Mouse (Mus musculus): ENCODE results near the gene Olfr1425.
"Not testable (repeated sequence)": the region's sequence is repeated elsewhere in the genome, so short reads cannot be mapped to it uniquely, and the experiment has no call there.

The Olfr1425 gene

DNA sequence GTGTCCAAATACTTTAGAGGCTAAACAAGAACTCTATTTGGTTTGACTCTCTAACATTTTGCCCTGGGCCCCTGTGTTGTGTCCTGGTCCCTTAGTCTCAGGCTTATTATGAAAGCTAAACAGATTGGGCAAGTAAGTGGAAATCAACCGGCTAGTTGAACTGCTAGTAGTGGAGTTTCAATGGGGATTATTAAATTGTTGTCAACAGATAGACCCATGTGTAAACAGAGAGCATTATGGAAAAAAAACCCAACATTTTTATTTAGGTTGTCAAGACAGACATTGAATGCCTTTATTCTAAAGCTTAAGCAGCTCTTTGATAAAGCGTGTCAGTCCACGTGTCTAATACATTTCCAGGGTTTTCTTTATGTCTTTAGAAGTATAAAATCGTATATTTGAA lies at the start of gene Olfr1425:
Olfr1425 (minus strand) TSS at position 101 of the 400 bp plus-strand sequence.
- not testable (repeated sequence) for TF ChIP-seq GATA4 (IDR thresholded peaks at IDR 0.05; ENCODE audit: insufficient replicate concordance, low read length)

DNA sequence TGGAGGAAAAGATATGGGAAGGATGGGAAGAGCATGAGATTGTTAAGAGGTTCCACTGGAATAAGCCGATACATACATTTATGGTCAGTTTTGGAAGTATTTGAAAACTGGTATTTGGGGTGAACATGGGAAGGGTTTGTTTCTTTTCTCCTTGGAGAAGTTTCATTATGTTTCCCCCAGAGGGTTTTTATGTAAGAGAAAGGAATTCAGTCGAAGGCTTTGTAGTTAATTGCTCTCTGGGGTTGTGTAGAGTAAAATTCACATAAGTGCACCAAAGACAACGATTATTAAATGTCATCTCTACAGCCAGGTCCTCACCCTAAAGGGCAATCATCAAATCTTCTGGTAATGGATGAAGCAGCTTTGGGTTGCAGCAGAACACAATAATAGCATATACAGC lies 45.6 kb upstream of the Olfr1425 start, which contains the start of gene Olfr76:
Olfr76 (minus strand) TSS at position 101 of the 400 bp plus-strand sequence.
- no peak for TF ChIP-seq GATA4 (IDR thresholded peaks at IDR 0.05; ENCODE audit: insufficient replicate concordance, low read length)

DNA sequence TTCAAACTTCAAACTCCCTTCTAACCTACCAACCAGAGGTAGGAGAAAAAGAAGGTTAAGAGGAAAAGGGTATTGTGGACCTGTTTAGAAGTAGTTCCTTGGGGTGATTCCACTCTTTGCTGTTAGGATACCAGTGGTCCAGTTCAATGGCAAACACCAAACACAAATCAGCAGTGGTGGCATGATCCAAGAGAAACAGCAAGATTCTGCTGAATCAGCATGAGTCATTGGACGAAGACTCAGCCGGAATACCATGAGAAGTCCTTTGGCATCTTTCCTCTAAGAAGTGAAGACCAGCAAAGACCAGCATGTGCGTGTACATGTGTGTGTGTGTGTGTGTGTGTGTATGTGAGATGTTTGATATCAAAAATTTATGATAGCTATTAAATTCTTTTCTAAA lies 38.9 kb upstream of the Olfr1425 start:
- TF ChIP-seq GATA4 (IDR thresholded peaks at IDR 0.05; ENCODE audit: insufficient replicate concordance, low read length), result no peak

DNA sequence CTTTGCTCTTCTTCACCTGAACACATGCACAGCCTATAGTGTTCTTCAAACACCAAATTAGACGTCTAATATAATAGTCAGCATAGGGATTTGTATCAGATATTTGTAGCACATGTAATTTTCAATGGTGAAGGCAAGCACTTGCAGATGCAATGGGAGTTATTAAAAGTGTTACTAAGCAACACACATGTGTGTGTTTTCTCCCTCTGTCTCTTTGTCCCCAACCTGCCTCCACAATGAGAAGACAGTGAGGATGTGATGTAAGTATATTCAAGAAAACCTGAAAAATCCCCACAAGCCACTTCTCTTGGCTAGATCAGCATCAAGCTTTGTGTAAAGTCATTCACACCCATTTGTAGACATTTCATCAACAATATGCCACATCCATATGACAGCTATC lies 38.3 kb upstream of the Olfr1425 start, which contains the start of gene Olfr1428:
Olfr1428 (minus strand) TSS at position 101 of the 400 bp plus-strand sequence.
- TF ChIP-seq GATA4 (IDR thresholded peaks at IDR 0.05; ENCODE audit: insufficient replicate concordance, low read length), result no peak

DNA sequence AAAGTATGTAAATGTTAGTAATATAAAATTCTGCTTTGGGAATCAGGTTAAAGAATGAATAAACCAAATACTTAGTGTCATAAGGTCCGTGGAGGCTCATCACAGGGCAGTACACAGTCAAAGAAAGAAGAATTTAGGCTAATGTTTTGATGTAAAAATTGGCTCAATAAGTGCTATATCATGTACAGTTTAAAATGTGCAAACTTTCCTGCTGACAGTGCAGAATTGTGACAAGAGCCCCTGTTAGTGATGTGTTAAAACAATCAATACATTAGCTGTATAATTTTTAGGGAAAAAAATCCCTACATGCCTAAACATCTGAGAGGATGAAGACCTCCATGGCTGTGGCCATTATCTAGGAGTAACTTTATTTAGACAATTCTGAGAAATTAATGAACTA lies 36.3 kb upstream of the Olfr1425 start:
- no peak for TF ChIP-seq GATA4 (IDR thresholded peaks at IDR 0.05; ENCODE audit: insufficient replicate concordance, low read length)

DNA sequence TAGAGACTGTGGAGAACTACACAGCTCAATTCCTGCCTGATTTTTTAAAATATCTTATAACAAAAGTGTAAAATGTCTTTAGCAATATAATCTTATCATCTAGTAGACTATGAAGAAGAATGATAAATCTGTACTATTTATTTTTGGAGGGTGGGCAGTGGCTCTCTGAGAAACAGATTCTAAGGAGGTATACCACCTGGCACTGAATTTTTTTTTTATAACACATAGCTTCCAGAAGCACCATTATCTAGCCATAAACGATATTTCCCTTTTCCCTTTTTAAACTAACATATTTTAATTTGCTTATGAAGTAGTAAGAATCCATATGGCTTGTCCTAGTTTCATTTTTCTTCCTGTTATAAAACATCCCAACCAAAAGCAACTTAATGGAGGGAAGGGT lies 27.0 kb upstream of the Olfr1425 start:
- TF ChIP-seq GATA4 (IDR thresholded peaks at IDR 0.05; ENCODE audit: insufficient replicate concordance, low read length), result no peak

DNA sequence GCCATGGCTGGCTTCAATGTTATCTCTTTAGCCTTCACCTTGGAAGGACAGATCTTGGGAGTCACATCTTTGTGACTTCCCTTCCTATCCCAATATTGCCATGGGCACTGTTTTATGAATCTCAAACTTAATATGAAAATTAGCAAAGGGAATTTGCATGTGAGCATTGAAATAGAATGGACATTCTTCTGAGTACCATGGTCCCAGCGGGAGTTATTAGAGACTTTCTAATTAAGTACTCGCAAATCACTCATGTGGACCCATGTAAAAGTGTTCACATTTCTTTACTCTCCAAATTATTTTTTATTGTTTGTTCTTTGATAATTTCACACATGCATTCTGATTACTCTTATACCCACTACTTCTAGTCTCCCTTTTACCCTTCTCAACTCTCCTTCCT lies 25.7 kb upstream of the Olfr1425 start, which contains the start of gene Olfr1427:
Olfr1427 (minus strand) TSS at position 101 of the 400 bp plus-strand sequence.
- no peak for TF ChIP-seq GATA4 (IDR thresholded peaks at IDR 0.05; ENCODE audit: insufficient replicate concordance, low read length)

DNA sequence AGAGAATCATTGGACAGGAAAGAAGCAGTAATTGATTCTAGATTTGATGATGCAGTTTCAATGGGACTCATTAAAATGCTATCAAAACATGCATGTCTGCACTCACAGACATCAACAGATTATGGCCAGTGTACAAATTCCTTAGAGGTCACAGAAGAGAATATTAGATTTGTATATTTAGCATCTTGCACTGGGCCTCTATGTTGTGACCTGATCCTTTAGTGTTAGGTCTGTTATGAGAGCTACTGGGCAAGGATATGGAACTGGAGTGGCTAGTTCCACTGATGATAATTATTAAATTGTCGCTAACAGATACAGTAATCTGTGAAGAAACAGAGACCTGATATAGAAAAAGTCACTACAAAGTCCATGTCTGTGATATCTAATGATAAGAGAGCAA lies 14.4 kb upstream of the Olfr1425 start, which contains the start of gene Olfr1426:
Olfr1426 (minus strand) TSS at position 101 of the 400 bp plus-strand sequence.
- no peak for TF ChIP-seq GATA4 (IDR thresholded peaks at IDR 0.05; ENCODE audit: insufficient replicate concordance, low read length)

DNA sequence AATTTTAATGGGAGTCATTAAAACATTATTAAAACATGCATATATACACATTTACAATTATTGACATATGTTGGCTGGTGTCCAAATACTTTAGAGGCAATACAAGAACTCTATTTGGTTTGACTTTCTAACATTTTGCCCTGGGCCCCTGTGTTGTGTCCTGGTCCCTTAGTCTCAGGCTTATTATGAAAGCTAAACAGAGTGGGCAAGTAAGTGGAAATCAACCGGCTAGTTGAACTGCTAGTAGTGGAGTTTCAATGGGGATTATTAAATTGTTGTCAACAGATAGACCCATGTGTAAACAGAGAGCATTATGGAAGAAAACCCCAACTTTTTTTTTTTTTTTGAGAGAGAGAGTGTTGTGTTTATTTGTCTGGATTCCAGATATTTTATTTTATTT lies 14.9 kb downstream of the Olfr1425 start, which contains the start of gene Olfr1424:
Olfr1424 (minus strand) TSS at position 101 of the 400 bp plus-strand sequence.
- TF ChIP-seq GATA4 (IDR thresholded peaks at IDR 0.05; ENCODE audit: insufficient replicate concordance, low read length), result not testable (repeated sequence)

DNA sequence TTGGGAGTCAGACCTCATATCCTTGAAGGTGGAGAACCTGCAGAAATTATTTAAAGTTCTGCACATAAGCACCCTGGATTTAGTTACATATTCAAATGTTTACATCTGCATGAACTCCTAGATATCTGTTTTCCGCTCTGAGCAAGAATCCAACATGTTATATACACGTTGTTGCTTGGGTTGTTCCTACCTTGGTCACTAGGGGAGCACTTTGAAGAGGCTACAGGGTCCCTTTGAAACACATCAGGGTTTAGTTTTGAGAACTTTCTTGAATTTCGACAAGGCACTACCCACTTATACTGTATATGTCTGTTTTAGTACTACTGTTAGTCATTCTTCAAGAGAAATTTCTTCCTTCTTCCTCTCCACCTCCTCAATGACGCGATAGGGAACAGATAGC lies 34.4 kb downstream of the Olfr1425 start:
- no peak for TF ChIP-seq GATA4 (IDR thresholded peaks at IDR 0.05; ENCODE audit: insufficient replicate concordance, low read length)

DNA sequence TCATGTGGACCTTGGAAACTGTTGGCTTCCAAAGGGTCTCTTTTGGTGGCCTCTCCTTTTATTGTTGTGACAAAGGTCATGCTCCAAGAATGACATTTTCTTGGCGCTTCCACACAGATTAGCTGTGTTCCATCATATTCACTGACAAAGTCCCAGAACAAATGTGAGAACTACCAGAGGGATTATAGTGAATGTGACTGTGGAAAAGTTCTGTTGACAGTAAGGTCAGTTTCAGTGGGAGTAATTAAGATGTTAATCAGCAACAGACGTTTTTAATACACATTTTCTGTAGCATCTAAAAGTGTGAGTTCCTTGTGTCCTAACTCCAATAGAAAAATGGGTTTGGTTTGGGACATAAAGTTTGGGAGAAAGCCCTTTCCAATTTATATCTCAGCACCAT lies 36.3 kb downstream of the Olfr1425 start, which contains the start of gene Olfr1423:
Olfr1423 (minus strand) TSS at position 101 of the 400 bp plus-strand sequence.
- no peak for TF ChIP-seq GATA4 (IDR thresholded peaks at IDR 0.05; ENCODE audit: insufficient replicate concordance, low read length)

DNA sequence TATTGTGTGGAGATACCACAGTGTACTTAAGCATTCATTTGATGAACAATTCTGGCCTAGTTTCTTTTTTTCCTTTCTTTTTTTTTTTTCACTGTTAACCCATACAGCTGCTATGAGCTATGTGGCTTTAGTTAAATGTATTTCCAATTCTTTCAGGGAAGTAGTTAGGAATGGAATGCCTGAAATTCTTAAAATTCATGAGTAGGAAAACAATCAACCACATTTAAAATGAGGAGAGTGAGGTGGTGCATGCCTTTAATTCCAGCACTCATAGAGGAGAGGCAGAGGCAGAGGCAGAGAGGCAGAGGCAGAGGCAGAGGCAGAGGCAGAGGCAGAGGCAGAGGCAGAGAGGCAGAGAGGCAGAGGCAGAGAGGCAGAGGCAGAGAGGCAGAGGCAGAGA lies 39.8 kb downstream of the Olfr1425 start:
- TF ChIP-seq GATA4 (IDR thresholded peaks at IDR 0.05; ENCODE audit: insufficient replicate concordance, low read length), result no peak

DNA sequence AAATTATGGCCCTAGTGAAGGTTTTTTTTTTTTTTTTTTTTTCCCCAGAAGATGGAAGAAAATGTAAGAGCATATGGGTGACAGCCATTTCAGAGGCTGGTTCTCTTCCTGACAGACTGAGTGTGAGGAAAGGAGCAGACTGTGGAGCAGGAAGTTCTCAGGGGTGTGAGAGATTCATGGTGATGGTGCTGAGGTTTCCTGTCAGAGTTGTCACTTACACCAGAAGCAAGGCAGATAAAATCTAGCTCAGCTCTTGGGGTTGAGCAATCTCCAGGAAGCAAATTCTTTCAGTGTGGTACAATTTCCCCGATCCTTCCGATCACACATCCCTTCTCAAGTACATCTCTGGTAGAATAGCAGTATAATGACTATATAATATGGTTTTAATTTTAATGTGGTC lies 50.9 kb downstream of the Olfr1425 start:
- no peak for TF ChIP-seq GATA4 (IDR thresholded peaks at IDR 0.05; ENCODE audit: insufficient replicate concordance, low read length)

DNA sequence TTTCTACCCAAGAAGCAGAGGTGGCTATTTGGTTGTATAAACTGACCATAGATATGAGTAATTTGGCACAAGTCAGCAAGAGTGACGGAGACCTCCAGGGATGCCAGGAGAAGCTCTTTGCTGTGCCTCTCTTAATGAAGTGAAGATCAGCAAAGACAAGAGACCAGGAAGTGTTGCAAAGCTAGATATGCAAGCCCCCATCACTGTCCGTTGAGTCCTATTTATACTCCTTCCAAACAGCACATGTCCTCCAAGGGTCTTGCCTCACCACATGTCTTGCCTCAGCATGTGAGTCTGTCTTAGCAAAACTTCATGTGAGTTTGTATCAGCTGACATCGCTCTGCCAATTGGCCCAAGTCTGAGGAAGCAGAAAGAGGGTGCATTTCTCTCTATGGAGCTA lies 52.2 kb downstream of the Olfr1425 start:
- TF ChIP-seq GATA4 (IDR thresholded peaks at IDR 0.05; ENCODE audit: insufficient replicate concordance, low read length), result no peak

DNA sequence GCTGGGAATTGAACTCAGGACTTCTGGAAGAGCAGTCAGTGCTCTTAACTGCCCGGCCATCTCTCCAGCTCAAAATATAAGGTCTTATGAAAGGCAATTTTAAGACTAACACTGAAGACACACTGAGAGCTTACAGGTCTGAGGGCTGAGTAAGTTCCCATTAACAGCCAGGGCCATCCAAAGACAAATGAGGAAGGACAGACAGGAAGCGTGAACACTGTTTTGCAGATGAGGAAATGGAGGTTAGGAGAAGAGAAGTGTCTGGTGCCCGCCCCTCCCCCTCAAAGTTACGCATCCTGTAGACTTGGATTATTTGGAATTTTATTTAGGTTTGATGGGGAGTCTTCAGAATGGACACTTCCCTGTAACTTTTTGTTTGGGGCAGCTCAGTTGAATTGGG lies 53.4 kb downstream of the Olfr1425 start:
- TF ChIP-seq GATA4 (IDR thresholded peaks at IDR 0.05; ENCODE audit: insufficient replicate concordance, low read length), result no peak
